Mouse (Mus musculus): ENCODE data around the gene Gm9803. TPM values are rescaled to one million over a fixed set of nuclear protein-coding genes. Genes with fewer than 3 reads are reported as not detected.

The Gm9803 gene
- polyA plus RNA-seq, 1 experiment from 2014 or later = 25.4 TPM

DNA sequence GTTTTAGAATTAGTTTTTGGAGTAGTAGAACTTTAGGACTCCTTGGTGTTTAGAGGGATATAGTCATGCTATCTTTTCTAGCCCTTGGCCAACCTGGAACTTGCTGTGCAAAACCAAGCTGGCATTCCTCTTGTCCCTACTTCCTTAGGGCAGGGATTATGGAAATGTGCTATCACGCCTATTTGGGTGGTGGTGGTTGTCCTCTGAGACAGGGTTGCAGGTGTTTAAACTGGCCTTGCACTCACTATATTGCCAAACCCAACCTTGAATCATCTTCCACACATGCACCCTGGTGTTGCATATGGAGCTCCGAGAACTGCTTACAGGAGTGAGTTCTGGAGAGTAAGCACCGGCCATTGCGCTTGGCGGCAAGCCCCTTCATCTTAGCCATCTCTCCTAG is 41.9 kb upstream of the Gm9803 start:
- H3K27me3 ChIP-seq (ENCODE audit: control insufficient read depth, insufficient read depth, low read length) = no peaks in the 10 kb centered on the region
- no peak overlapping the region for H3K27ac ChIP-seq
- no peak overlapping the region for H3K4me2 ChIP-seq (replicated peaks)
- no peak overlapping the region for H3K9ac ChIP-seq
- no peaks in the 10 kb centered on the region for H3K36me3 ChIP-seq (replicated peaks; ENCODE audit: control insufficient read depth, insufficient read depth)
- ATAC-seq (ENCODE audit: low FRiP score) (no peak), DNase-seq (ENCODE audit: low spot score) (no peak)
- H3K4me3 ChIP-seq (replicated peaks; ENCODE audit: low read length) = no peak overlapping the region
- no peaks in the 10 kb centered on the region for H3K9me3 ChIP-seq (ENCODE audit: control insufficient read depth, low read length)
- 79% methylated on average over 5 of the region's 5 CpGs for WGBS
- peaks cover 45% of the 10 kb centered on the region for H3K4me1 ChIP-seq (replicated peaks; ENCODE audit: control insufficient read depth, insufficient read depth, low read length)

DNA sequence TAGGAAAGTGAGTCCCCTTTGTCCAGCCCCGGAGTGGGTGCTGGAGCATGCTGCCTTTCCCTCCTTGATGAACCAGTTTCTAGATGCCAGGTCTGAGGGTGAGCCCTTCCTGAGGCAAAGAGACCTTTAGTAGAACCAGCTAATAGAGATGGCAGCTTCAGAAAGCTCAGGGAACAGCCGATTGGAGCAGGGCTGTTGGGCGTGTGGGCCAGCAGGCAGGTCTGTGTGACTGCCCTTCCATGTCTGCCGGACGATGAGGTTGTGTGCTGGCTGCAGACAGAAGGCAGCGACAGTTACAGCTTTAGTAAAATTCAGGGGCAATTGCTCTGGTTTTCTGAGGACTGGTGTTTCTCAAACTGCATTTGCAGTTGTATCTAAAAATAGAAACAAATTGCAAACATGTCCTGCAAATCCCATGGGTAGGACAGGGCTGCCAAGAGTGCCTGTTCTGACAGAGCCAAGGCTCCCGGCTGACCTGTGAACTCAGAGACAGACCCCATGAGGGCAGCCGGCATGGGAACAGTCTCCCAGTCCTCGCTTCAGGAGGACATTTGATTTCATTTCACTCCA is 40.4 kb upstream of the Gm9803 start:
- no peak for ATAC-seq (ENCODE audit: low FRiP score)
- Histone ChIP-seq H3K4me1 (replicated peaks; ENCODE audit: control insufficient read depth, insufficient read depth, low read length) (peaks cover 32% of the 10 kb centered on the region), H3K9ac (peak overlapping the region; percentile 36), H3K4me2 (replicated peaks) (peak overlapping the region; percentile 10; the same call in 1 of the 2 replicates), H3K27me3 (ENCODE audit: control insufficient read depth, insufficient read depth, low read length) (no peaks in the 10 kb centered on the region), H3K4me3 (replicated peaks; ENCODE audit: low read length) (no peak overlapping the region), H3K9me3 (ENCODE audit: control insufficient read depth, low read length) (no peaks in the 10 kb centered on the region), H3K36me3 (replicated peaks; ENCODE audit: control insufficient read depth, insufficient read depth) (no peaks in the 10 kb centered on the region), H3K27ac (no peak overlapping the region)
- 39% methylated on average over 9 of the region's 9 CpGs for WGBS
- DNase-seq (ENCODE audit: low spot score) = no peak

- 94% methylated on average over 6 of the region's 6 CpGs for WGBS
- Histone ChIP-seq H3K9ac (no peak overlapping the region), H3K36me3 (replicated peaks; ENCODE audit: control insufficient read depth, insufficient read depth) (no peaks in the 10 kb centered on the region), H3K27ac (no peak overlapping the region), H3K4me3 (replicated peaks; ENCODE audit: low read length) (no peak overlapping the region), H3K4me2 (replicated peaks) (no peak overlapping the region), H3K4me1 (replicated peaks; ENCODE audit: control insufficient read depth, insufficient read depth, low read length) (peaks cover 23% of the 10 kb centered on the region), H3K27me3 (ENCODE audit: control insufficient read depth, insufficient read depth, low read length) (no peaks in the 10 kb centered on the region), H3K9me3 (ENCODE audit: control insufficient read depth, low read length) (no peaks in the 10 kb centered on the region)
- DNase-seq (ENCODE audit: low spot score) = no peak
- no peak for ATAC-seq (ENCODE audit: low FRiP score)
Measured at GRCm38 (mm10) chr10:43485751-43486268, 38.1 kb upstream of the Gm9803 start.

- no peaks in the 10 kb centered on the region for H3K36me3 ChIP-seq (replicated peaks; ENCODE audit: control insufficient read depth, insufficient read depth)
- H3K4me2 ChIP-seq (replicated peaks) = no peak overlapping the region
Measured at GRCm38 (mm10) chr10:43487441-43488010, 36.4 kb upstream of the Gm9803 start.

DNA sequence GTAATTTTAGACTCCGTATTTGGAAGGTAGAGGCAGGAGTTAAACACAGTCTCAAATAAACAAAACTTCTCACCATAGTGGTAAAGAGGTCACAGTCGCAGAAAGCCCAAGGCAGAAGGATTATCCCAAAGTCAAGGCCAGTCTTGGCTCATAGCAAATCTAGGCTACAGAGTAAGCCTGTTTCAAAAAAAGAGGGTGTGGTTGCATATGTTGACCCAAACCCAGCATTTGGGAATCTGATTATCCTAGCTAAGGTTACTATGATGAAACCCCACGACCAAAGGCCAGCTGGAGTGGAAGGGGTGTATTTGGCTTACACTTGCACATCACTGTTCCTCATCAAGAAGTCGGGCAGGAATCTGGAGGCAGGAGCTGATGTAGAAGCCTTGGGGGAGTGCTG is 35.6 kb upstream of the Gm9803 start:
- Histone ChIP-seq H3K27me3 (ENCODE audit: control insufficient read depth, insufficient read depth, low read length) (no peaks in the 10 kb centered on the region), H3K36me3 (replicated peaks; ENCODE audit: control insufficient read depth, insufficient read depth) (no peaks in the 10 kb centered on the region), H3K9me3 (ENCODE audit: control insufficient read depth, low read length) (no peaks in the 10 kb centered on the region), H3K4me2 (replicated peaks) (no peak overlapping the region), H3K9ac (no peak overlapping the region), H3K4me1 (replicated peaks; ENCODE audit: control insufficient read depth, insufficient read depth, low read length) (peaks cover 6% of the 10 kb centered on the region), H3K27ac (no peak overlapping the region), H3K4me3 (replicated peaks; ENCODE audit: low read length) (no peak overlapping the region)
- DNase-seq (ENCODE audit: low spot score) = no peak
- 88% methylated on average over 4 of the region's 4 CpGs for WGBS
- no peak for ATAC-seq (ENCODE audit: low FRiP score)

More at GRCm38 (mm10) chr10:43487441-43488010, 36.4 kb upstream of the Gm9803 start:
- 85% methylated on average over 3 of the region's 3 CpGs for WGBS
- peaks cover 10% of the 10 kb centered on the region for H3K4me1 ChIP-seq (replicated peaks; ENCODE audit: control insufficient read depth, insufficient read depth, low read length)
- no peaks in the 10 kb centered on the region for H3K27me3 ChIP-seq (ENCODE audit: control insufficient read depth, insufficient read depth, low read length)
- H3K4me3 ChIP-seq (replicated peaks; ENCODE audit: low read length) = no peak overlapping the region
- no peak overlapping the region for H3K27ac ChIP-seq
- no peak overlapping the region for H3K9ac ChIP-seq
- ATAC-seq (ENCODE audit: low FRiP score) = no peak
- DNase-seq (ENCODE audit: low spot score) = no peak
- no peaks in the 10 kb centered on the region for H3K9me3 ChIP-seq (ENCODE audit: control insufficient read depth, low read length)

DNA sequence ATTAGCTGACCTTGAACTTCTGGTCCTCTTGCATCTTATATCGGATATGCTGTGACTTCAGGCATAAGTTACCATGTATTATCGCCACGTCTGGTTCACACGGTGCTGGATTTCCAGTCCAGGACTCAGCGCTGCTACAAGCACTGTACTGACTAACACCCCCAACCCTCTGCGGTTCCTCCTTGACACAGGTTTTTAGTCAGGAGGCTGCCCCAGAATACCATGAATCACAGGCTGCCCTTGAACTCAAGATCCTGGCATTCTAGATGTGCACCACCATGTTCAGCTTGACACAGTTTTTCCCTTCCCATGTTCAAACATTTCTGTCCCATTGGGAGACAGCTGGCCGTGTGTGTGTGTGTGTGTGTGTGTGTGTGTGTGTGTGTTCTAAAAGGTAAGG is 34.7 kb upstream of the Gm9803 start:
- WGBS = 85% methylated on average over 7 of the region's 7 CpGs
- H3K4me2 ChIP-seq (replicated peaks) = no peak overlapping the region
- ATAC-seq (ENCODE audit: low FRiP score) = no peak

DNA sequence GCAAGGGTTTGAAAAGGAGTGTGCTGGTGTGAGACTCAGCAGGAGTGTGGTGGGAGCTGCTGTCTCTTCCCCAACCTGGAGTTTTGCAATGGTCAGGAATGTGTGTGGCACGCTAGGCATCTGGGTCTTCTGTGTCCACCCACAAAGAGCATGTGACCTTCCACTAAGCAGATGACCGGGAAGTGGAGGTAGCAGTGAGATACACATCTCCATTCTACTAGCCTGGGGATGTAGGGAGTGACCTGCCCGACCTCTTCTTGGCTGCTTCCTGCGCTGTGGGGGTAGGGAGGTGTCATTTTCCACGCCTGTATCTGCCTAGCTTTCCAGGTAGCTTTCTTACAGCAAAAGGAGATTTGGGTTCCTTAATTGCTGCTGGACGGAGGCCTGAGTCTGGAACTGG is 34.3 kb upstream of the Gm9803 start:
- DNase-seq (ENCODE audit: low spot score) = no peak
- Histone ChIP-seq H3K9ac (no peak overlapping the region), H3K4me2 (replicated peaks) (no peak overlapping the region), H3K4me1 (replicated peaks; ENCODE audit: control insufficient read depth, insufficient read depth, low read length) (no peaks in the 10 kb centered on the region), H3K36me3 (replicated peaks; ENCODE audit: control insufficient read depth, insufficient read depth) (peaks cover 6% of the 10 kb centered on the region), H3K27ac (no peak overlapping the region), H3K27me3 (ENCODE audit: control insufficient read depth, insufficient read depth, low read length) (no peaks in the 10 kb centered on the region), H3K4me3 (replicated peaks; ENCODE audit: low read length) (no peak overlapping the region), H3K9me3 (ENCODE audit: control insufficient read depth, low read length) (no peaks in the 10 kb centered on the region)
- no peak for ATAC-seq (ENCODE audit: low FRiP score)
- WGBS = 71% methylated on average over 6 of the region's 6 CpGs

More for the DNA sequence above, 34.7 kb upstream of the Gm9803 start:
- Histone ChIP-seq H3K36me3 (replicated peaks; ENCODE audit: control insufficient read depth, insufficient read depth) (peaks cover 2% of the 10 kb centered on the region; the same call in 1 of the 2 replicates), H3K27me3 (ENCODE audit: control insufficient read depth, insufficient read depth, low read length) (no peaks in the 10 kb centered on the region), H3K9me3 (ENCODE audit: control insufficient read depth, low read length) (no peaks in the 10 kb centered on the region), H3K27ac (no peak overlapping the region), H3K4me3 (replicated peaks; ENCODE audit: low read length) (no peak overlapping the region), H3K4me1 (replicated peaks; ENCODE audit: control insufficient read depth, insufficient read depth, low read length) (no peaks in the 10 kb centered on the region), H3K9ac (no peak overlapping the region)
- DNase-seq (ENCODE audit: low spot score) = no peak

DNA sequence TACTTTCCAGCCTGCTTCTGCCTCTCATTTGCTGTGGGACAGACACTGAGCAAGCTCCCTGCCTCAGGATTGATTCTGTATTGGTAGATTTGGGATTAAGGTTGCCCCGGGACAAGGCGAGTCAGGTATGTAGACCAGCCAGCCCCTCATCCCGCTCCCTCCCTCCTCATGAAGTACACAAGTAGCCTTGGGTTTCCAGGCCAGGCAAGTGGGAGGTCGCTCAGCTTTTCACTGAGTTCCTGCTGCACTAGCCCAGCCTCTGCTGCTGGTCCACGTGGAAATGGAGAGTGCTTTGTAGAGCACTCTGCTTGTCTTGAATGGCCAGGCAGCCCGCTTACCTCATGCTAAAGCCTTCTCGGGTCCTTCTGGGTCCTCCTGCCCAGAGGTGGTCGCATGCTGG is 33.9 kb upstream of the Gm9803 start:
- ATAC-seq (ENCODE audit: low FRiP score) = no peak
- Histone ChIP-seq H3K4me1 (replicated peaks; ENCODE audit: control insufficient read depth, insufficient read depth, low read length) (no peaks in the 10 kb centered on the region), H3K27ac (no peak overlapping the region), H3K4me3 (replicated peaks; ENCODE audit: low read length) (no peak overlapping the region), H3K9me3 (ENCODE audit: control insufficient read depth, low read length) (no peaks in the 10 kb centered on the region), H3K9ac (no peak overlapping the region), H3K36me3 (replicated peaks; ENCODE audit: control insufficient read depth, insufficient read depth) (peaks cover 11% of the 10 kb centered on the region), H3K4me2 (replicated peaks) (no peak overlapping the region), H3K27me3 (ENCODE audit: control insufficient read depth, insufficient read depth, low read length) (no peaks in the 10 kb centered on the region)
- DNase-seq (ENCODE audit: low spot score) = no peak
- 79% methylated on average over 8 of the region's 8 CpGs for WGBS

DNA sequence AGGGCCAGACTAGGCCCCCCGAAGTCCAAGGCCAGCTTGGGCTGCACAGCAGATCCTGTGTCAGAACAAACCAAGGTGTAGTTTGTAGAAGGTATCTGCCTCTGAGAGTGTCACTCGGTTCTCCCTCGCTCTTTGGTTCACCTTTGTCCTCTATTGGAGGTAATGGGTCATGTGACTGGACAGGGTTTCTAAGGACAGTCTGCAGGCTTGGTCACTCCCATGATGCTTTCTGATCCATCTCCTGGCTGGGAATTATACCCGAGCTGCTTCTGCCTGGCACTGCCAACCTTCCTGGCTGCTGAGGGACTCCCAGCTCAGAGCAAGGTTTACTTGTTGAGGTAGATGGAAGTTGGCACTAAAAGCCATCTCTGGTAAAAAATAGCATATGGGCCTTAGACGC is 33.0 kb upstream of the Gm9803 start:
- ATAC-seq (ENCODE audit: low FRiP score) (no peak), DNase-seq (ENCODE audit: low spot score) (no peak)
- no peak overlapping the region for H3K9ac ChIP-seq
- no peak overlapping the region for H3K27ac ChIP-seq
- no peaks in the 10 kb centered on the region for H3K27me3 ChIP-seq (ENCODE audit: control insufficient read depth, insufficient read depth, low read length)
- H3K4me1 ChIP-seq (replicated peaks; ENCODE audit: control insufficient read depth, insufficient read depth, low read length) = no peaks in the 10 kb centered on the region
- 83% methylated on average over 5 of the region's 5 CpGs for WGBS
- H3K9me3 ChIP-seq (ENCODE audit: control insufficient read depth, low read length) = no peaks in the 10 kb centered on the region
- H3K4me3 ChIP-seq (replicated peaks; ENCODE audit: low read length) = no peak overlapping the region
- H3K36me3 ChIP-seq (replicated peaks; ENCODE audit: control insufficient read depth, insufficient read depth) = peaks cover 18% of the 10 kb centered on the region
- H3K4me2 ChIP-seq (replicated peaks) = no peak overlapping the region
